Mouse (Mus musculus): Measurements from ENCODE around the gene Il27ra. TPM values are rescaled to one million over a fixed set of nuclear protein-coding genes. Genes with fewer than 3 reads are reported as not detected.

Il27ra gene
- total RNA-seq (2023), result 78.5 to 94.8 TPM (median 84.7 TPM) in 4 replicates

DNA sequence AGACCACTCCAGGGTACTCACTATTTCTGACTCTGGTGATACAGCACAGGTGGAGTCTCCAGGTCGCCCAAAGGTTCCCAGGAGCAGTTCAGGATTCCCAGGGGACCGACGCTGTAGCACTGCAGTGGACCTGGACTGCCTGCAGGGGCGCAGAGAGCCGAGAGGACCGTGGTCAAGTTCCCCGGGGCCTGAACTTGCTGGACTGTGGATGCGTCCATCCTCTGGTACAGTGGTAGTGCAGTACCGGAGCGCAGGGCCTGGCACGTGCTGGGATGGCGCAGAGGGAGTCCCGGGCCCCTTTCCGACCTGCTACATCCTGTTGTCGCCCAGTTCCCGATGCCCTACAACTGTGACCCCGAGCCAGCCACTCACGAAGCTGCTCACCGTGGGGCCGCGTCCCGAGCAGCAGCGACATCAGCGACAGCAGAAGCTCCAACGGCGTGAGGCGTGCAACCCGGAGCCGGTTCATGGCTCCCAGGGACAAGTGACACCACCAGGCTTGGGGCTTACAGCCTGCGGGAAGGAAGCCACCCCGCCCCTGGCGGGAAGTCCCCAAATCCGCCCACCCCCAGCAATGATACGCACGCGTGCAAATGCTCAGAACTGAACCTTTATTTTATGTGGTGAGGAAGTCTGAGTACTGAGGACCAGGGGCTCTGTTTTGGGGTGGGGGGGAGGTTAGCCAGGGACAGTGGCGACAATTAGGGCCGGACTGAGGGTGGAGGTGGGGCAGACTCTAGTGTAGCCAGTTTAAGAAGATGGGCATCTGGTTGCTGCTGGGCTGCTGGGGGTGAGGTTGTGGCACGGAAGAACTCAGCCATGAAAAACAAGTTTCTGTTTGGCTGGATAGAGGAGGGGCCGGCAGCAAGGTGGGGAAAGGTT is at the start of gene Il27ra:
Gene Il27ra (minus strand): TSS at position 524 of the 882 bp plus-strand sequence.

DNA sequence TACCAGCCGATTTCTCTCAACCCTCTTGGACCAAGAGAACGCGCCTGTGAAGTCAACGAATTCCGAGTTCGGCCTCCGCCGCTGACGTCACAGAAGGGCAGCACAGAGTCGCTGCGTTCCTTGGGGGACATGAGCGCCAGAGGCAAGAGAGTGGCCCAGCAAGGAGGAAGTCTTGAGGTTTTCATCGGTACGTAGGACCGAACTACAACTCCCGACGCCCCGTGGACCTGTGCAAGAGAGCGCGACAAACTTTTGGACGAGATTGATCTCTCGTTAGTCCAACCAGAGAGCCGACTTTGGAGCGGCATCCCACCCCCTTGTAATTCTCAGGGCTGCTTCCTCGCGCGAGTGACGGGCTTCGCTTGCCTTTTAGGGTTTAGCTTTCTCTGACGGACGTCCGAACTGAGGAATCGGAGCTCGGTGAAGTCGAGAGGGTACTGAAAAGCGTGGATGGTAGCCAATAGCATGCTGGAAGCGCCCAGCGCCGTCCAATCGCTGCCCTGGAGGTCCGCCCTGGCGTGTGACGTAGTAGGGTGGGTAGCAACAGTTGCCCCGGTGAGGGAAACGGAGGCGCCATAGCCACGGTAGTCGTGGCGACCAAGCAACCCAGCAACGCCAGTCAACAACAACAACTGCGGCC is 24.0 kb upstream of the Il27ra start, which contains the start of gene Rfx1:
Gene Rfx1 (plus strand): TSS at position 544 of the 640 bp plus-strand sequence.

DNA sequence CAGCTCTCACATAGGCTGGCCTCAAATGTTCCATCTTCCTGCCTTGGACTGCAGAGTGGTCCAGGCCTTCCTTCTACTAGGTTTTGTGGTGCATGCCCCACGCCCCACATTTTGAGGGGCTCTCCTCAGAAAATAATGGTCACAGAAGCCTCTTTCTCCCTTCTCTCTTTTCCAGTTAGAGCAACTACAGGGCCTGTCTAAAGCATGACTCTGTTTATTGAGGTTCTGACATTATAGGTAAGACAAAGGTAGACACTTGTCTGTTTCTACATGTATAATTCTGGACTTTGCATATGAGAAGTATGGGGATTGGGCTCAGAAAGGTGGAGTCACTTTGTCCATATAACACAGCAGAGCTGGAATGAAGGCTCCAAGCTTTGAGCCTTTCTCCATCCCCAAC is 22.6 kb upstream of the Il27ra start, which contains the start of gene Gm10643:
Gene Gm10643 (minus strand): TSS at position 101 of the 400 bp plus-strand sequence.

DNA sequence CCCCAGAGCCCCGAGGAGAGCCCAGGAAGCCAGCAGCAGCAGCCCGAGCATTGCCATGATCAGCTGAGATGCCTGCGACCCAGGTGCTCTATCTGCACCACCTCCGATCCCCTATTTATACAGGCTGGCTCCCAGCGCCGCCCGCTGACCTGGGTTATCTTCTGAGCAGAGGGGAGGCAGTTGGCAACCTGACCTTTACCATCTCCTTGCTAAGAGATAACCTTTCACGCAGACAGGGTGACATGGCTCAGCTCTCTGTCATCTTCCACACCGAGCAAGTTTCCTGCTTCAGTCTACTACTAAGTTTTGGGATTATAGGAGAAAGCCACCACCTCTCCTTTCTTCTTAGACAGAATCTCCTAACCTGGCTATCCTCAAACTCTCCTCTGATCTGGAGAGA is 2.5 kb upstream of the Il27ra start, which contains the start of gene Rln3:
Gene Rln3 (minus strand): TSS at position 101 of the 400 bp plus-strand sequence.

DNA sequence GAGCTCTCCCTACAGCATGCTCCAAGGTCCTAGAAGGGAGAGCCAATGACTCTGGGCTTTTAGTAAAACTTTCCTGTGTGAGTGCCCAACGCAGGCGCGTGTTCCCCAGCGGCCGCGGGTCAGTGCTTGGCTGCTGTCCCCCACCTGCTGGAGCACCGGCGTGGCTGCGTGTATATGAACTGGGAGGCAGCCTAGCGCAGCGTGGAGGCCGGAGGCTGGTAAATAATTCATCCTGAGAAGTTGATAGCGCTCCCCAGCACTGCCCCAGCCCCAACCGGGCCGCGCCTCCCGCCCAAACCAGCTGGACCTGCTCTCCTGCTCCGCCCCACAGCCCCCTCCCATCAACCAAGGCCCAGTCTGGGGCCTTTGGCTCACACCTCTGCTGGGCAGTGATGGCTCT is 21.3 kb downstream of the Il27ra start, which contains the start of gene Palm3:
Gene Palm3 (plus strand): TSS at position 376 of the 400 bp plus-strand sequence.

DNA sequence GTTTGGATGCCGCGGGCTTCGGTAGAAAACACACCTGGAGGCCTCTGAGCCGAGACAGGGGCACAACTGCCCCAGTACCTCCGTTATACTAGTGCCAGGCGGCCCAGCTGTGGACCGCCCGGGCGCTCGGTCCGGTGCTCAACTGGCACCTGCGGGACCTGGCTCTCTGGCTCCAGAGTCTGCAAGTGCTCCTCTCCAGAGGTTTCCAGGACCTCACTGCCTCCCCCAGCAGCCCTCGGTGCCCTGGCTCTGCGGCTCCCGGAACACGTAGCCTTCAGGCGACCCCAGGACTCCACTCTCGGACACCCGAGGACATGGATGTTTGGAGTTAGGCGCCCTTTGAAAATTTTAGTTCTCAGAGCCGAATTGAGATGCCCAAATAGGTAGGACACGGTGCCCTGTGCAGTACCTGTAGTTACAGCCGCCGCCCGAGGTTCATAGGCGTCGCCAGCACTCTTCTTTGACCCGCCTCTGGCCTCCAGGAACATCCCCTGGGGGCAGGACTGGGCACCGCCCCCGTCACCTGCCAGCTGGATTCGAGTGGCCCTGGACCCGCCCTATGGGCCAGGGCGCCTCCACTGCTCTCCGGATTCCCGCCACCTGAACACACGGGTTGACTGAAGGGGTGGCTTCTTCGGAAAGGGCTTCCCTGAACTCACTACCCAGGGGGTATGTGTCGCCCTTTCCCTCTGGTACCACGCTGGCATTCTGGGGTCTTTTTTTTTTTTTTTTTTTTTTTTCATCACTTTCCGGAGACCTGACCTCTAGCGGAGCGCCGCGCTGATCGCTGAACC is 30.5 kb downstream of the Il27ra start, which contains the start of gene 2210011C24Rik:
Gene 2210011C24Rik (minus strand): TSS at position 467 of the 794 bp plus-strand sequence.

DNA sequence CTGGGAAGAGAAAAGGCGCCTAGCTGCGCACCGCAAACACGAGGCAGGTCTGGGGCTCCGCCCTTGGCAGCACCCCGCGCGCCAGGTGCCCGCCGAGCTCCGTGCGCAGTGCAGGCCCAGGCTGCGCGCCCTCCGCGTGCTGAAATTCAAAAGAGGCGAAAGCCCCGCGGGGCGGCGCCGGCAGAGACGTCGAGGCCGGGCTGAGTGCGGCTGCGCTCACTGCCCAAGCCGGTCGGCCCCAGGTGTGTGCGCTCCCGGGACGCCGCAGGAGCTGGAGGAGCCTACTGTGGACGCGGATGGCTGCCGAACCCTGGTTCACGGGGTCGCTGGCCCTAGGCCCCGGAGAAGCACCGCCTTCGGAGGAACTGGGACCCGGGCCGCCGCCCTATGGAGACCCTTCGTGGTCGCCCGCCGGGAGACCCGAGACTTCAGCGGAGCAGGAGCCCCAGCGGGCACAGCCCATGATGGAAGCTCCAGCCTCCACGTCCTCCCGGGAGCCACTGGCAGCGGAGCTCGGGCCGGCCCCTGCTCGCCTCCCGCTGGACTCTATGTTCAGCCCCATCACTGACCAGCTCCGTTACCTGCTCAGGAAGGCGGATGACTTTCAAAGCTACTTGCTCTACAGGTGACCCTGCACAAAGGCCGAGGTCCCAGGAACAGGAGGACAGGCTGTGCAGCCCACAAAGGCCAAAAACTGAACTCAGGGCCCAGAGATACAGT is 40.9 kb downstream of the Il27ra start, which contains the start of gene 1700067K01Rik:
Gene 1700067K01Rik (plus strand): TSS at position 222 of the 720 bp plus-strand sequence.

DNA sequence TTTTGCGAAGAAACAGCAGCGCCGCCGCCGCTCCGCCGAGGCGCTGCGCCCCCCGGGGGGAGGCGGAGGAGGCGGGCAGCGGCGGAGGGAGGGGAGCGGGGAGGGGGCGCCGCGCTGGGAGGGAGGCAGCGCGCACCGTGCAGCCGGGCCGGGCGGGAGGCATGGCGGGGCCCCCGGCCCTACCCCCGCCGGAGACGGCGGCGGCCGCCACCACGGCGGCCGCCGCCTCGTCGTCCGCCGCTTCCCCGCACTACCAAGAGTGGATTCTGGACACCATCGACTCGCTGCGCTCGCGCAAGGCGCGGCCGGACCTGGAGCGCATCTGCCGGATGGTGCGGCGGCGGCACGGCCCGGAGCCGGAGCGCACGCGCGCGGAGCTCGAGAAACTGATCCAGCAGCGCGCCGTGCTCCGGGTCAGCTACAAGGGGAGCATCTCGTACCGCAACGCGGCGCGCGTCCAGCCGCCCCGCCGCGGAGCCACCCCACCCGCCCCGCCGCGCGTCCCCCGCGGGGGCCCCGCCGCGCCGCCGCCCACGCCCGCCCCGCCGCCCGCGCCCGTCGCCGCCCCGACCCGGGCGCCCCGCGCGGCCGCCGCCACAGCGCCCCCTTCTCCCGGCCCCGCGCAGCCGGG is 44.8 kb downstream of the Il27ra start, which contains the start of gene Samd1:
Gene Samd1 (plus strand): TSS at position 162 of the 631 bp plus-strand sequence.

Other genes starting within 250 kb of the Il27ra start
- gene Adgrl1, start 142.5 kb downstream of the Il27ra start, total RNA-seq (2023), result 6.7 to 10.1 TPM (median 8.4 TPM) in 4 replicates
- 1.3 to 1.7 TPM (median 1.6 TPM) in 4 replicates for gene Gm10644, start 87.4 kb downstream of the Il27ra start, total RNA-seq (2023)
- 8.2 to 11.7 TPM (median 9.8 TPM) in 4 replicates for gene Asf1b, start 87.1 kb downstream of the Il27ra start, total RNA-seq (2023)
- gene Prkaca, start 69.6 kb downstream of the Il27ra start, total RNA-seq (2023), result 39.9 to 46.7 TPM (median 43.9 TPM) in 4 replicates
- 43.8 to 51.9 TPM (median 45.4 TPM) in 4 replicates for gene Samd1, start 44.9 kb downstream of the Il27ra start, total RNA-seq (2023)
- 1.4 to 1.5 TPM in 2 of 4 replicates, not detected in the others for gene 1700067K01Rik, start 41.1 kb downstream of the Il27ra start, total RNA-seq (2023)
- not detected in 4 replicates for gene 2210011C24Rik, start 30.4 kb downstream of the Il27ra start, total RNA-seq (2023)
- not detected in 4 replicates for gene Palm3, start 21.1 kb downstream of the Il27ra start, total RNA-seq (2023)
- gene Rln3, start 2.4 kb upstream of the Il27ra start, total RNA-seq (2023), result not detected in 4 replicates
- gene Gm10643, start 22.5 kb upstream of the Il27ra start, total RNA-seq (2023), result 5.6 to 8.3 TPM (median 7.3 TPM) in 4 replicates
- gene Rfx1, start 24.2 kb upstream of the Il27ra start, total RNA-seq (2023), result 99.2 to 107 TPM (median 104 TPM) in 4 replicates
- 48.7 to 58.3 TPM (median 52.6 TPM) in 4 replicates for gene Dcaf15, start 62.2 kb upstream of the Il27ra start, total RNA-seq (2023)
- 0.20 to 0.24 TPM in 2 of 4 replicates, not detected in the others for gene Podnl1, start 83.4 kb upstream of the Il27ra start, total RNA-seq (2023)
- gene Cc2d1a, start 105.3 kb upstream of the Il27ra start, total RNA-seq (2023), result 26.2 to 35.4 TPM (median 28.7 TPM) in 4 replicates
- gene 4930432K21Rik, start 105.4 kb upstream of the Il27ra start, total RNA-seq (2023), result 1.2 to 1.4 TPM (median 1.3 TPM) in 4 replicates
- not detected in 4 replicates for gene Nanos3, start 142.6 kb upstream of the Il27ra start, total RNA-seq (2023)
- 28.2 to 33.1 TPM (median 30.3 TPM) in 4 replicates for gene Zswim4, start 194.5 kb upstream of the Il27ra start, total RNA-seq (2023)
- gene D8Ertd738e, start 207.1 kb upstream of the Il27ra start, total RNA-seq (2023), result 193 to 242 TPM (median 216 TPM) in 4 replicates
- 29.8 to 39.4 TPM (median 33.4 TPM) in 4 replicates for gene Mri1, start 214.7 kb upstream of the Il27ra start, total RNA-seq (2023)
- gene Ccdc130, start 227.8 kb upstream of the Il27ra start, total RNA-seq (2023), result 18.4 to 24.7 TPM (median 21.0 TPM) in 4 replicates

Data from B cell, adult 62 days (primary cell).